Mouse (Mus musculus) stomach, adult 2 months (tissue): Measurements from ENCODE around the gene Vps26a. TPM values are rescaled to one million over a fixed set of nuclear protein-coding genes. Genes with fewer than 3 reads are reported as not detected.

Source experiments
- polyA plus RNA-seq: library from polyadenylated mRNA; depleted of rRNA; stranded (reverse); fragments of >200 nt; gene quantifications from 2 replicates; pipeline ENCODE4 v1.2.3, GENCODE M21; 2012; rRNA removed

The Vps26a gene
- polyA plus RNA-seq: 1.4 and 2.5 TPM in 2 replicates

DNA sequence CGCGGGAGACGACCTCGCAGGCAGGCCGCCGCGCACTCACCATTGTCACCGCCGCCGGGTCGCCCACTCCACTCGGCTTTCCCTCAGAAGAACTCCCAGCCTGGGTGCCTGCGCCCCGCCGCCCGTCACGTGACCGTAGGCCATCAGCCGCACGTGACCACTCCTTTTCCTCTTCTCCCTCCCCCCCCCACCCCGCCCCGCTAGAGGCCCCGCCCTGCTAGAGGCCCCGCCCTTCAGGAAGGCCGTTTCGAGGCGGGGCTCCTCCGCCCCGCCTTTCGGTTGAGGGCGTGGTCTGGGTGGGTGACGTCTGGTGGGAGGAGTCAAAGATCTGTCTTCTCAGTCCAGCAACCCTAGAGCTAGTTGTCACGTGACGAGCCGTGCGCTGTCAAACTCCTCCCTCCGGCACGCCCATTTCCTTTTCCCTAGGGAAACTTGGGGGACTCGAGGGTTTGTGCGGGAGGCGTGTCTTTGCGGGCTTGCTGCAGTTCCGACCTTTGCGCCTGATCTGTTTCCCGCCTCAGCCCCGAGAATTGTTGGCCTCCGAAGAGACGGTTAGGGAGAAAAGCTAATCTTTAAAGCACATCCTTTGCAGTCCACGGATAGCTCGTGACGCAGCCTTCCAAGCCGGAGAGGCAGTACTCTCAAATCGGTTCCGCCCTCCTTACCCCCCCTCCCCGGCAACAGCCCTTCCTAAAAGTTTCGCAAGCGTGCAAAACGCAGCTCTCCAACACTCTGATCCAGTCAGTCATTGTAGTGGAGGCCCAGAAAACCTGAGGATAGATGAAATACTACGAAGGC is at the start of gene Vps26a:
Gene Vps26a (minus strand): TSS at position 188 of the 798 bp plus-strand sequence.

DNA sequence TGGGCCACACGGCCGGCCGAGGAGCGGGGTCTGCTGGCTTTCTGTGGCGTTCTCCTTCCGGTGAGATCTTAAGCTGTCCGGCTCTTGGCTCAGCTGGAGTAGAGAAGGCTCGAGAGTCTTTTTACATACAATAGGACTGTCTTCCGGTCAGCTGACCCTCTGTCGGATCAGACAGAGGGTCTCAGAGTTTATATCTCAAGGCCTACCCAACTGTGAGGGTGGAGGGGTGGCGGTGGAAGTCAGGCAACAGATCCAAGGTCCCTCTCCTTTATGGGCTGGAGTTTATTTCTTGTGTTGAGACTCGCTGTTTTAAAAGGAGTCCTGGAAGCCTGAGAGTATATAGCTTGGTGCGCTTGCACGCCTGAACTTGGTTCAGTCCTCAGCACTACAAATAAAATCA is 40.7 kb upstream of the Vps26a start, which contains the start of gene Srgn:
Gene Srgn (minus strand): TSS at position 101 of the 400 bp plus-strand sequence.

DNA sequence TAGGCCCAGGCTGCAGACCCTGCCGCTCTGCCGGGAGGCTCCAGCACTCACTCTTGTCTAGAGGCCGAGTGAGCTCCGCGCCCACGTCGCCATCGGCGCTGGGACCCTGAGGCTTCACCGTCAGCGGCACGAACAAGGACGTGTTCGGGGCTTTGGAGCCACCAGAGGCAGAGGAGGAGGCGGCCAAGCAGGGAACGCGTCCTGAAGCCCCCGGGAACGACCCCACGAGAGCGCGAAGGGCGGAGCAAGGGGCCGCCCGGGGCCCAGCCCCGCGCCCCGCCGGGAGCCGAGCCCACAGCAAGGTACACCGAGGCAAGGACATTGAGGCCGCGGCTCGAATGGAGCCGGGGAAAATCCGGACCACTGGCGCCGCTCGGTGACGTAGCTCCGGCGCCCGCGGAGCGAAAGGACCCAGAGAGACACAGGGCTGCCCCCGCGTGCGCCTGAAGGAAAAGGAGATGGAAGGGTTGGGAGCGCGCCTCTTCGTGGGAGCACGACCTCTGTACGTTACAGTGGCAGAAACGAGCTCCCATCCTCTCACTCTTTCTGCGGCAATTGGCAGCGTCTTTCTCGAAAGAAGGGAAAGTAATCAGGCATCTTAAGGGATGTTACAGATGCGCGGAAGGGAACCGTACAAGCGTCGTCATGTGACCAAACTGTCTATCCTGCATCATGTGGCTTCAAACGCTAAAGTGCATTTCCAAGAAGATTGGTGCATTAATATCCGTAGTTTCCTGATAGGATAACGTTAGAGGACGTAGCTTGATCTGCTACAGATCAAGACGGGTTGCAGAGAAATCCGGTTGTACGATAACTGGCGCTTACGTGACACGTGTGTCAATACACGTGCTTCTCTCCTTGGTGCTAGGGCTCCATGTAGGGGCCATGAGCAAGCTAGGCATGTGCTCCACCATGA is 37.0 kb downstream of the Vps26a start, which contains the start of the genes 4930507D05Rik and Supv3l1:
Gene 4930507D05Rik (plus strand): TSS at position 126 of the 916 bp plus-strand sequence.
Gene Supv3l1 (minus strand): TSS at position 375 of the 916 bp plus-strand sequence.

DNA sequence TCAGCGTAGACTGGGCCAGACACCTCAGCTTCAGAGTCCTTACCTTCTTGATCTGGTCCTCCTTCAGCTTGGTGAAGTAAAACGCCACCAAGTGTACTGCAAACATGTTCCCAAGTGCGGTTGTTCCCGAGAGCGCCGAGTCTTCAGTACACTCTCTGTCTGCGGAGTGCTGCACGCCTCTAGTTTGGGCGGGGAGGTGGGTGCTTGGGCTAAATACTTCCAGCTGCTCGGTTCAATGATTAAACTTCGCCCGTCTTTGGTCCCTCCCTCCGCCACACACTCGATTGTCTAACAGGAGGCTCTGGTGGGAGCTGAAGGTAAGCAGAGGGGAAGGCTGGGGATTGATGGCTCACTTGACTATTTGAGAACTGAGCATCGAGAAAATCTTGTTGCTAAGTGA is 64.3 kb downstream of the Vps26a start, which contains the start of gene Hkdc1:
Gene Hkdc1 (minus strand): TSS at position 237 of the 400 bp plus-strand sequence.

Other genes with a start within 250 kb of the Vps26a start
- gene Tacr2, start 234.4 kb downstream of the Vps26a start, polyA plus RNA-seq: 10.9 and 18.5 TPM in 2 replicates
- gene Hk1, start 106.9 kb downstream of the Vps26a start, polyA plus RNA-seq: 44.0 and 48.6 TPM in 2 replicates
- gene Hkdc1, start 64.3 kb downstream of the Vps26a start, polyA plus RNA-seq: 0.02 and 0.24 TPM in 2 replicates
- gene 4930507D05Rik, start 37.3 kb downstream of the Vps26a start, polyA plus RNA-seq: not detected in 2 replicates
- 4.4 and 5.9 TPM in 2 replicates for gene Supv3l1, start 37.1 kb downstream of the Vps26a start, polyA plus RNA-seq
- gene Srgn, start 40.6 kb upstream of the Vps26a start, polyA plus RNA-seq: 1.6 and 2.0 TPM in 2 replicates
- 8.8 and 10.2 TPM in 2 replicates for gene Kif1bp, start 91.7 kb upstream of the Vps26a start, polyA plus RNA-seq
- gene Ddx21, start 115.5 kb upstream of the Vps26a start, polyA plus RNA-seq: 1.4 and 2.1 TPM in 2 replicates
- gene Ddx50, start 164.4 kb upstream of the Vps26a start, polyA plus RNA-seq: 1.1 and 1.3 TPM in 2 replicates
- 0.12 TPM in 2 replicates for gene Stox1, start 239.3 kb upstream of the Vps26a start, polyA plus RNA-seq